Mouse (Mus musculus): ENCODE data around the gene Amigo3. TPM values are rescaled to one million over a fixed set of nuclear protein-coding genes. Genes with fewer than 3 reads are reported as not detected.

Gene Amigo3
- polyA plus RNA-seq, 1 experiment from 2014 or later = 2.5 TPM

DNA sequence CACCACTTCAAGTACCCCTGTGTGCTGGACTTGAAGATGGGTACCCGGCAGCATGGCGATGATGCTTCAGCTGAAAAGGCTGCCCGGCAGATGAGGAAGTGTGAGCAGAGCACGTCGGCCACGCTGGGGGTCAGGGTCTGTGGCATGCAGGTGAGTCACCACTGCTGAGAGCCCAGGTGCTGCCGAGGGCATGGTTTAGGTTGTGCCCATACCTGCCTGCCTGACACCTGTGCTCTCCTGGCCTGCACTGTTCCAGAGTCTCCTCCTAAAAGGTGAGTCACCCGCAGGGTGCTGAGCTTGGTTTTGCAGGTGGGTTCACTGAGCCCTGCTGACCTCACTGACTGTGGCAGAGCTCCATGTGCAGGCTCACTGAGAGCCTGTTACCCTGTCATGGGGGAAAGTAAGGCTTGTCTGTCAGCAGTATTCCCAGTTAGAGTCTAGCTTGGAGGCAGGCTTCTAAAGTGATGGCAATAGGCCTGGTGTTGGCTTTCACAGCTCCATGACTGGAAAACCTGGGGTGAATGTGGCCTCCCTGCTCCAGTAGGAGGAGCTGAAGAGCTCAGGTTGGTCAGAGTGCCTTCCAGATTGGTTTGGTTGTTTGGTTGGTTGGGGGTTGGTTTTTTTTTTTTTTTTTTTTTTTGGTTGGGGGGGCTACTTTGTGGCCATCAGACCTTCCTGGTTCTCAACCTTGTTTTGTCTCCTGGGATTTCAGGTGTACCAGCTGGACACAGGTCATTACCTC lies 8.0 kb upstream of the Amigo3 start:
- WGBS = 95% methylated on average over 8 of the region's 8 CpGs
- Histone ChIP-seq H3K36me3 (peaks cover 68% of the 10 kb centered on the region), H3K4me1 (peaks cover 29% of the 10 kb centered on the region), H3K27me3 (ENCODE audit: insufficient read depth, poor library complexity, severe bottlenecking) (no peaks in the 10 kb centered on the region), H3K4me3 (no peak overlapping the region), H3K27ac (no peak overlapping the region), H3K9me3 (no peaks in the 10 kb centered on the region)
- no peak for DNase-seq (ENCODE audit: low spot score)

DNA sequence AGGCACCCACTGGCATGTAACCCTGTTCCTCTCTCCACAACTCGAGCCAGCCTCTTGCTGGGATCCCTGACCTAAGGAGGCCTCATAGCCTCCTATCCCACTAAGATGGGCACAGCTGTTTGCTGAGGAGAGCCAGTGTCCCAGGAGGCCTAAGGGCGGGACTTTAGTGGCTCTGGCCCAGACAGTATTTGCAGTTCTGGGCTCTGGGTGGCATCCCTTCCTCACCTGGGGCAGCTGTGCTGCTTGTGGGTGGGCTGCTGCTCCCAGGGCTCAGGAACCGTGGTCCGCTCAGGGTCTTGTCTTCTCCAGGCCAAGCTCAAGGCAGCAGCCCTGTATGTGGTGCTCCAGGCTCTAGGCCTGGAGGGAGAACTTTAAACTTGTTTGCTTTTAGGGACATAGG lies 6.4 kb upstream of the Amigo3 start:
- Histone ChIP-seq H3K4me1 (peaks cover 30% of the 10 kb centered on the region), H3K9me3 (no peaks in the 10 kb centered on the region), H3K27ac (no peak overlapping the region), H3K36me3 (peaks cover 67% of the 10 kb centered on the region), H3K27me3 (ENCODE audit: insufficient read depth, poor library complexity, severe bottlenecking) (no peaks in the 10 kb centered on the region), H3K4me3 (no peak overlapping the region)
- WGBS = 95% methylated on average over 4 of the region's 4 CpGs
- no peak for DNase-seq (ENCODE audit: low spot score)

DNA sequence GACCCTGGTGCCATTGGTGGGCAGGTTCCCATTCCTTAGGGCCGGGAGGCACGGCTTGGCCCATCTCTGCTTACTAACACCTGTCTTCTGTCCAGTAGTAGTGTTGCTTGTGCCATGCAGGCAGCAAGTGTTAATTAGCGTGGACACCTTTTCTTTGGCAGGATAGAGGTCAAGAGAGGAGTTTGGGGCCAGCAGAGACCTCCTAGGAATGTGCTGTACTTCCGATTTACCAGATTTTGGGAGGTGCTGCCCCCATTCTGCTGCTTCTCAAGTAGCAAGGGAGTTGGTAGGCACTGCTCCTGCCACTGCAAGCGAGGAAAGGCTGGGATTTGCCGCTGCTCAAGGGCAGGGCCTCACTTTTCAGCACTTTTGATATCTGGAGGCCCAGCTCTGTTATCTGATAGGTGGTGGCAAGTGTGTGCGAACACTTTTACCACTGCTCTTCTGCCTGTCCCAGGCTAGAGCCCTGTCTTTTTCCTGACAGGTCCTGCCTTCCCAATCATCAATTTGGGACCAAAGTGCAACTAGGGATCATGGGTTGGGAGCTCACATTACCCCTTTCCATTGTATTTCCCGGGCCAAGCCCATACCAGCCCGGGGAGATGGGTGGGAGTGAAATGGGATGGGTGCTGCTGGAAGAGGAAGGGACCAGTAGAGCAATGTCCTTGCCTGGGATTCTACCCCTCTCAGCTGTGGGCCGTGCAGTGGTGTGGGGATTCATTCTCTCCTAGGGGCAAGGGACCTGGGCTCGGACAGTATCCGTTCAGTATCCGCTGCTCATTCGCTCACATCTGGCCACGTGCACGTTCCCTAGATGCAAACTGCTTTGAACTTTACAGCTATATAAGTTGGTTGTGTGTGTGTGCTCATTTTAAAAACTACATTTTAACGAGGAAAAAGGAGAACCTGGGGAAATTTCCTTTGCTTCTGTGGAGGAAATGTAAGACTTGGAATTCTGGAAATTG lies 5.1 kb upstream of the Amigo3 start:
- Histone ChIP-seq H3K9me3 (no peaks in the 10 kb centered on the region), H3K36me3 (peaks cover 61% of the 10 kb centered on the region), H3K27ac (peak overlapping the region; percentile 84), H3K4me1 (peaks cover 37% of the 10 kb centered on the region), H3K4me3 (peak overlapping the region; percentile 69), H3K27me3 (ENCODE audit: insufficient read depth, poor library complexity, severe bottlenecking) (no peaks in the 10 kb centered on the region)
- 36% methylated on average over 17 of the region's 17 CpGs for WGBS
- no peak for DNase-seq (ENCODE audit: low spot score)

DNA sequence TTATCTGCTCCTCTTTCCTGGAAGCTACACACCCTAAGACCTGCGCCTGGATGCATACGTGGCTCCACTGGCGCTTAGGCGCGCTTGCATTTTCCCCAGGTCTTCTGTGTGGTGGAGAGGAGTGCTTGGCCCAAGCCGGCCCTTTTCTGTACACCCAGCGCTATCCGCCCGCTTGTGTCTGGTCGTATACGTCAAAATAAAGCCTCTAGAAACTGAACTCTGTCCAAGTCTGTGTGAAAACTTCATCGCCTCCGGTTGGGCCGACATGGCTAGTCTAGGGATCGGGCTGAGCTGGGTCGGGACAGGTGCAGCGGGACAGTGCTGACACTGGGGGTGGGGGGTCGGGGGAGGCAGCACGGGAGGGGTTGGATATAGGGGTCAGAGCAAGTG lies 4.4 kb upstream of the Amigo3 start:
- DNase-seq (ENCODE audit: low spot score) = no peak
- WGBS = under 1% methylated on average over 19 of the region's 19 CpGs
- Histone ChIP-seq H3K4me1 (peaks cover 44% of the 10 kb centered on the region), H3K4me3 (peak overlapping the region; percentile 69), H3K36me3 (peaks cover 55% of the 10 kb centered on the region), H3K27ac (peak overlapping the region; percentile 84), H3K27me3 (ENCODE audit: insufficient read depth, poor library complexity, severe bottlenecking) (no peaks in the 10 kb centered on the region), H3K9me3 (no peaks in the 10 kb centered on the region)

DNA sequence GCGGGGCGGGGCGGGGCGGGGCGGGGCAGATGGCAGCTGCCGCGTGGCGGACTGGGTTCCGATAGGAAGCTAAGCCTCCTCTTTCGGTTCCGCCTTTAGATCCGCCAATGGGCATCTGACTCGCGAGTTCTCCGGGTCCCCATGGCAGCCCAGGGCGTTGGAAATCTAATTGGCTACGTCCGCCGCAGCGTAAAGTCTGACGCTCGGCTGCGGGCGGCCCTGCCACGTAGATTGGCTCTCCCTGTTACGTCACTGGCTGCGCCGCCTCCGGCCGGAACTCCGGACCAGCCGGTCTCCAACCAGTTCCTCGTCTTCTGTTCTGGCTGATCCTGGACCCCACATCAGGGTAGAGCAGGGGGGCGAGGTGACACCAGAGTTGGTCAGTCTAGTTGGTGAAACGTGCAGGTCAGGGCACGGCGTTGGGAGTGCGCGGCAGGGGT lies 3.9 kb upstream of the Amigo3 start, which contains the start of gene Gmppb:
Gmppb (plus strand) TSS at position 227 of the 440 bp plus-strand sequence.
- DNase-seq (ENCODE audit: low spot score) = peak; percentile 99
- Histone ChIP-seq H3K4me1 (peaks cover 44% of the 10 kb centered on the region), H3K4me3 (peak within 1 kb of the TSS; percentile 69), H3K27ac (peak within 1 kb of the TSS; percentile 84), H3K9me3 (no peaks in the 10 kb centered on the region), H3K36me3 (peaks cover 58% of the 10 kb centered on the region), H3K27me3 (ENCODE audit: insufficient read depth, poor library complexity, severe bottlenecking) (no peaks in the 10 kb centered on the region)
- WGBS = under 1% methylated on average over 36 of the region's 39 CpGs

DNA sequence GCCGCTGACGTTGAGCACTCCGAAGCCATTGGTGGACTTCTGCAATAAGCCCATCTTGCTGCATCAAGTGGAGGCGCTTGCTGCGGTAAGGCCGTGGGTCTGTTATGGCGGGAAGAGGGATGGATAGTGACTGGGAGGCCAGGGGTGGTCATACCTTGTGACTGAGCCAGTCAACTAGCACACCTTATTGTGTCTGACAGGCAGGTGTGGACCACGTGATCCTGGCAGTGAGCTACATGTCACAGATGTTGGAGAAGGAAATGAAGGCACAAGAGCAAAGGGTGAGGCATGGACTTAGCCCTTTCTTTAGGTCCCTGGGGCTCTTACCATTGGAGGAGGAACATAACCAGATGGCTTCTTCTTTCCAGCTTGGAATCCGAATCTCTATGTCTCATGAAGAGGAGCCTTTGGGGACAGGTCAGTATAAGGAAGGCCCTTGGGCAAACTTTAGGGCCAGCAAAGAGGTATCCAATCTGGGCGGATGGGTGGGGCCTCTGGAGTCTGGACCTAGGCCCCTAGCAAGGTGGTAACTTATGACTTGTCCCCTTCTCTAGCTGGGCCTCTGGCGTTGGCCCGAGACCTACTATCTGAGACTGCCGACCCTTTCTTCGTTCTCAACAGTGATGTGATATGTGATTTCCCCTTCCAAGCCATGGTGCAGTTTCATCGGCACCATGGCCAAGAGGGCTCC lies 3.3 kb upstream of the Amigo3 start:
- H3K27me3 ChIP-seq (ENCODE audit: insufficient read depth, poor library complexity, severe bottlenecking) = no peaks in the 10 kb centered on the region
- WGBS = 41% methylated on average over 15 of the region's 15 CpGs
- peak overlapping the region; percentile 84 for H3K27ac ChIP-seq
- peak; percentile 84 for DNase-seq (ENCODE audit: low spot score)
- no peaks in the 10 kb centered on the region for H3K9me3 ChIP-seq
- peaks cover 61% of the 10 kb centered on the region for H3K36me3 ChIP-seq
- H3K4me3 ChIP-seq = peak overlapping the region; percentile 69
- H3K4me1 ChIP-seq = peaks cover 44% of the 10 kb centered on the region

DNA sequence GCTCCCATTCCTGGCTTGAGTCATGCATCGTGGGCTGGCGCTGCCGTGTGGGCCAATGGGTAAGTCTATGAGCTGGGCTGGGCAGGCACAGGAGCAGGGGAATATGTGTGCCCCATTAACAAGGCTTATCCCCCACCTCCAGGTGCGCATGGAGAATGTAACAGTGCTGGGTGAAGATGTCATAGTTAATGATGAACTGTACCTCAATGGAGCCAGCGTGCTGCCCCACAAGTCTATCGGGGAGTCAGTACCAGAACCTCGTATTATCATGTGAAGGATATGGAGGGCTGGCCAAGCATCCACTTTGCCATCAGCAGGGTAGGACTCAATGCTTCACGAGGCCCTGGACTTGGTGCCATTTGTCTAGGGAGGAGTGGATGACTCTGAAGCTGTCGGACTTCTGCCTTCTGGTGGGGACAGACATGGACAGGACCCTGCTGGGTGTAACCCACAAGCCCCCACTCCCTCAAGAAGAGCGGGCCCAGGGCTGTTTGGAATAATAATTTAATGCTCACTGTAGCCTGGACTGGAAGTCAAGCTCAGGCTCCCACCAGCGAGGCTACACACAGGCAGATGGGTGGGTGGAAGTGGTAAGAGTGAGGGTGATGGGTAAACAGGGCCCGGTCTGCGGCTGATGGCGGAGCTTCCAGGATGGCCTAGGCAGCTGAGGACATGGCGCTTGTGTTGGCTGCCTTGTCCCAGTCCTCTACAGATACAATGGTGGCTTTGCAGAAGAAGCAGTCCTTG lies 1.6 kb upstream of the Amigo3 start:
- no peaks in the 10 kb centered on the region for H3K27me3 ChIP-seq (ENCODE audit: insufficient read depth, poor library complexity, severe bottlenecking)
- H3K9me3 ChIP-seq = no peaks in the 10 kb centered on the region
- no peak overlapping the region for H3K4me3 ChIP-seq
- peaks cover 61% of the 10 kb centered on the region for H3K36me3 ChIP-seq
- H3K27ac ChIP-seq = no peak overlapping the region
- 91% methylated on average over 15 of the region's 15 CpGs for WGBS
- DNase-seq (ENCODE audit: low spot score) = no peak
- peaks cover 43% of the 10 kb centered on the region for H3K4me1 ChIP-seq

DNA sequence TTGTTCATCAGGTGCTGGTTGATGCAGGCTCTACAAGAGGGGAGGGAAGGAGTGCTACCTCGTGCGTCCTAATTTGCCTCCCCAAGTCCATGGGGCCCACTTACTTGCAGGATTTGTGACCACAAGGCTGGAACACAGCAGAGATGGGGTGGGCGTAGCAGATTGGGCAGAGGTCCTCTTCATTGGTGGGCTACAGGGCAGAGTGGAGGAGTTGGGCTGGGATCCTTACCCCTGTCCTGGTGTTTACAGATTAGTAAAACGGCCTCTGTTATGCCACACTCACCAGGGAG lies 1.1 kb upstream of the Amigo3 start:
- 82% methylated on average over 4 of the region's 4 CpGs for WGBS
- Histone ChIP-seq H3K36me3 (peaks cover 61% of the 10 kb centered on the region), H3K9me3 (no peaks in the 10 kb centered on the region)

DNA sequence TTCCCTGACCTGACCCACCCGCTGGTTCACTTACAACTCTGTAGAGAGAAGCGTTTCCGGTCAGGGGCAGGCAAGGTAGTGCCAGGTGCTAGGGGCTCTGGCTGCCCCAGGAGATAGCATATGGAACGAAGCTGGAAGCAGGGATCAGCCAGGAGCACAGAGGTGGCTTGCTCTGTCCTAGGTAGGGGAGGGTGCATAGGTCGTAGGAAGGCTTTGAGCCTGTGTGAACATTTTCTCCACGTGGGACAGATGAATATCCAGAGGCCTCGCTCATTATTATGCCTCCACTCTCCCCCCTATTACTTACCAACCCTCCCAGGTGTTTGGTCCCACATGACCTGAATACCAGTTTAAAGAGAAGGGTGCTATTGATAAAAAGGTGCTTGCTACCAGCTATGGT lies 548 bp upstream of the Amigo3 start:
- WGBS = 71% methylated on average over 7 of the region's 7 CpGs
- DNase-seq (ENCODE audit: low spot score) = no peak
- Histone ChIP-seq H3K27me3 (ENCODE audit: insufficient read depth, poor library complexity, severe bottlenecking) (no peaks in the 10 kb centered on the region), H3K4me3 (no peak overlapping the region), H3K9me3 (no peaks in the 10 kb centered on the region), H3K27ac (no peak overlapping the region), H3K4me1 (peaks cover 33% of the 10 kb centered on the region), H3K36me3 (peaks cover 61% of the 10 kb centered on the region)

More for the DNA sequence above, 1.1 kb upstream of the Amigo3 start:
- no peak for DNase-seq (ENCODE audit: low spot score)
- H3K4me3 ChIP-seq = no peak overlapping the region
- no peaks in the 10 kb centered on the region for H3K27me3 ChIP-seq (ENCODE audit: insufficient read depth, poor library complexity, severe bottlenecking)
- peaks cover 38% of the 10 kb centered on the region for H3K4me1 ChIP-seq
- no peak overlapping the region for H3K27ac ChIP-seq

DNA sequence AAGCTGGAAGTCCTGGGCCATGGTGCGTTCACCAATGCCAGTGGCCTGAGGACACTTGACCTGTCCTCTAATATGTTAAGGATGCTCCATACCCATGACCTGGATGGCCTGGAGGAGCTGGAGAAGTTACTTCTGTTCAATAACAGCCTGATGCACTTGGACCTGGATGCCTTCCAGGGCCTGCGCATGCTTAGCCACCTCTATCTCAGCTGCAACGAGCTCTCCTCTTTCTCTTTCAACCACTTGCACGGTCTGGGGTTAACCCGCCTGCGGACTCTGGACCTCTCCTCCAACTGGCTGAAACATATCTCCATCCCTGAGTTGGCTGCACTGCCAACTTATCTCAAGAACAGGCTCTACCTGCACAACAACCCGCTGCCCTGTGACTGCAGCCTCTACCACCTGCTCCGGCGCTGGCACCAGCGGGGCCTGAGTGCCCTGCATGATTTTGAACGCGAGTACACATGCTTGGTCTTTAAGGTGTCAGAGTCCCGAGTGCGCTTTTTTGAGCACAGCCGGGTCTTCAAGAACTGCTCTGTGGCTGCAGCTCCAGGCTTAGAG lies 786 bp downstream of the Amigo3 start:
- peak; percentile 74 for DNase-seq (ENCODE audit: low spot score)
- Histone ChIP-seq H3K27ac (peak overlapping the region; percentile 57), H3K4me1 (peaks cover 20% of the 10 kb centered on the region), H3K4me3 (no peak overlapping the region), H3K9me3 (no peaks in the 10 kb centered on the region), H3K27me3 (ENCODE audit: insufficient read depth, poor library complexity, severe bottlenecking) (no peaks in the 10 kb centered on the region), H3K36me3 (peaks cover 71% of the 10 kb centered on the region)
- WGBS = 91% methylated on average over 15 of the region's 15 CpGs

DNA sequence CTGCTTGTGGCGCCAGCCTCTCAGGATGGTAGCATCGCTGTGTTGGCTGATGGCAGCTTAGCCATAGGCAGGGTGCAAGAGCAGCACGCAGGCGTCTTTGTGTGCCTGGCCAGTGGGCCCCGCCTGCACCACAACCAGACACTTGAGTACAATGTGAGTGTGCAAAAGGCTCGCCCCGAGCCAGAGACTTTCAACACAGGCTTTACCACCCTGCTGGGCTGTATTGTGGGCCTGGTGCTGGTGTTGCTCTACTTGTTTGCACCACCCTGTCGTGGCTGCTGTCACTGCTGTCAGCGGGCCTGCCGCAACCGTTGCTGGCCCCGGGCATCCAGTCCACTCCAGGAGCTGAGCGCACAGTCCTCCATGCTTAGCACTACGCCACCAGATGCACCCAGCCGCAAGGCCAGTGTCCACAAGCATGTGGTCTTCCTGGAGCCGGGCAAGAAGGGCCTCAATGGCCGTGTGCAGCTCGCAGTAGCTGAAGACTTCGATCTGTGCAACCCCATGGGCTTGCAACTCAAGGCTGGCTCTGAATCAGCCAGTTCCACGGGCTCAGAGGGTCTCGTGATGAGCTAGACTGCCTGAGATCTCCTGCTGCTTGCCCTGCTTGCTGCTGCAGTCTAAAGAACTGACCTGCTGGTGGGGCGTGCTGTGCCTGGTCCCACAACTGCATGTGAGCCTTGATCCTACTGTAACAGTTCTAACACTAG lies 1.5 kb downstream of the Amigo3 start:
- Histone ChIP-seq H3K27me3 (ENCODE audit: insufficient read depth, poor library complexity, severe bottlenecking) (no peaks in the 10 kb centered on the region), H3K4me3 (no peak overlapping the region), H3K4me1 (peaks cover 19% of the 10 kb centered on the region), H3K9me3 (no peaks in the 10 kb centered on the region), H3K27ac (no peak overlapping the region), H3K36me3 (peaks cover 78% of the 10 kb centered on the region)
- WGBS = 84% methylated on average over 22 of the region's 22 CpGs
- DNase-seq (ENCODE audit: low spot score) = peak; percentile 75

All from heart, embryonic 10.5 days (tissue).